Mouse (Mus musculus): ENCODE data around the gene Ctag2. TPM values are rescaled to one million over a fixed set of nuclear protein-coding genes. Genes with fewer than 3 reads are reported as not detected.

Gene Ctag2
- not detected in 2 replicates for total RNA-seq (2021)
- long read RNA-seq = 0 reads

DNA sequence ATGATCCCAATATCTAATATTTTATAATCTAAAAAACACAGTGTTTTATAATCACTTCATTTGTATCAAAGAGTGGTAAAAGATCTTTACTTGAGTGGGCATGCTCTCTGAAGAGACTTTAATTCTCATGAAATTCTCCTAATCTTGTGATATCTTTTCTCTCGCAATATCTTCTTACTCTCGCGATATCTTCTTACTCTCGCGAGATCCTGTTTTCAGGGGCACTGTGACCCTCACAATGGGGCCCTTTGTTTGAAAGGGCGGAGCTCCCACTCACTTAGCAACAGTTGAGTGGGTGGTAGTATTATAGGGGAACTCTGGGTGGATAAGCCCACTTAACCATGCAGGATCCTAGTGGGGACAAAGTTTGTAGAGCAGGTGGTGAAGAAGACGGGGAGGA lies at the start of gene Ctag2:
Gene Ctag2, plus strand, starts transcription at position 301 of the 400 bp plus-strand sequence.
- DNase-seq = no peak

All from adrenal gland, postnatal 25 days (tissue).